Mouse (Mus musculus): ENCODE measurements at regions not wholly inside any gene's neighbourhood (a gene's known extent, or its start where the extent isn't known, plus 50 kb on each side); places are given as distances from the start of the nearest gene placed in this dataset.

DNA sequence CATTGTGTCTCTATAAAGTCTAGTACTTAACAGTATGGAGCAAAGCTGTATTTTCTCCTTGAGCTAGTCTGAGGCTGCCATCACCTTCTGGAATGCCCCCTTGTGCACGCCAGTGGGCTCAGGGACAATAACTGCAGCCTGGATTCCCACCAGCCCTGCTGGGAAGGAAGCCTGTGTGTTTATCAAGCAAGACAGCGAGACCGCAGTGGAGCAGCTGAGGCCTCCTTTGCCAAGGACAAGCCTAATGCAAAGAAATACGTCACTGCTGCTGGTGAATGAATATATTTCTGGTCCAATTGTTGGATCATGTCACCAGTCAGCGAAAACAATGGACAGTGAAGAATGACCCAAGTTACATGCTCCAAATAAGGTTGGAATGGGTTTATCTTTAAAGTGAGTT lies 190.8 kb upstream of the Tank start:
- TF ChIP-seq CTCF (conservative IDR thresholded peaks at IDR 0.05; ENCODE audit: low read length) = no peak
- TF ChIP-seq NANOG (IDR thresholded peaks at IDR 0.05; ENCODE audit: borderline replicate concordance, low read length) = no peak
- TF ChIP-seq POU5F1 (IDR thresholded peaks at IDR 0.05; ENCODE audit: borderline replicate concordance, low read length) = no peak
